Mouse (Mus musculus): ENCODE measurements at regions not wholly inside any gene's neighbourhood (a gene's known extent, or its start where the extent isn't known, plus 50 kb on each side); places are given as distances from the start of the nearest gene placed in this dataset.

GRCm38 (mm10) chr1:35935099-35935651 lies 133.0 kb upstream of the Hs6st1 start:
- DNase-seq: no peak

- no peak for DNase-seq
These were observed 131.7 kb upstream of the Hs6st1 start for GRCm38 (mm10) chr1:35936362-35937093.

GRCm38 (mm10) chr1:35940236-35940635 lies 128.0 kb upstream of the Hs6st1 start:
- DNase-seq: no peak

- no peak for DNase-seq
These were observed 126.5 kb upstream of the Hs6st1 start for GRCm38 (mm10) chr1:35941642-35942077.

- no peak for DNase-seq
These were observed 126.0 kb upstream of the Hs6st1 start for GRCm38 (mm10) chr1:35942222-35942621.

GRCm38 (mm10) chr1:35943800-35944199 lies 124.4 kb upstream of the Hs6st1 start:
- DNase-seq: no peak

- DNase-seq: no peak
These were observed 123.8 kb upstream of the Hs6st1 start for GRCm38 (mm10) chr1:35944376-35944775.

GRCm38 (mm10) chr1:35944849-35945248 lies 123.4 kb upstream of the Hs6st1 start:
- no peak for DNase-seq

GRCm38 (mm10) chr1:35945596-35945995 lies 122.6 kb upstream of the Hs6st1 start:
- DNase-seq: no peak

- peak in 1 of 2 experiments; percentile 9 for DNase-seq
These were observed 120.1 kb upstream of the Hs6st1 start for GRCm38 (mm10) chr1:35948104-35948503.

GRCm38 (mm10) chr1:35951082-35951481 lies 117.1 kb upstream of the Hs6st1 start:
- no peak for DNase-seq

GRCm38 (mm10) chr1:35953721-35954120 lies 114.5 kb upstream of the Hs6st1 start:
- no peak for DNase-seq

GRCm38 (mm10) chr1:35957425-35958372 lies 110.5 kb upstream of the Hs6st1 start:
- DNase-seq: no peak

GRCm38 (mm10) chr1:35959729-35960128 lies 108.5 kb upstream of the Hs6st1 start:
- DNase-seq: no peak

GRCm38 (mm10) chr1:35960844-35961243 lies 107.4 kb upstream of the Hs6st1 start:
- DNase-seq: no peak

- no peak for DNase-seq
These were observed 106.3 kb upstream of the Hs6st1 start for GRCm38 (mm10) chr1:35961923-35962322.

GRCm38 (mm10) chr1:35968489-35968888 lies 99.7 kb upstream of the Hs6st1 start:
- no peak for DNase-seq

- no peak for DNase-seq
These were observed 96.6 kb upstream of the Hs6st1 start for GRCm38 (mm10) chr1:35971435-35972189.

- no peak for DNase-seq
These were observed 96.0 kb upstream of the Hs6st1 start for GRCm38 (mm10) chr1:35972190-35972584.

- DNase-seq: peak; percentile 26 to 34
These were observed 94.8 kb upstream of the Hs6st1 start for GRCm38 (mm10) chr1:35973386-35973785.

- DNase-seq: no peak
These were observed 92.5 kb upstream of the Hs6st1 start for GRCm38 (mm10) chr1:35975611-35976208.

- no peak for DNase-seq
These were observed 91.7 kb upstream of the Hs6st1 start for GRCm38 (mm10) chr1:35976528-35976927.

Measured in kidney, adult 8-10 months (tissue).